Mouse (Mus musculus) neural tube, embryonic 11.5 days (tissue): ENCODE results near the gene Arih2. TPM values are rescaled to one million over a fixed set of nuclear protein-coding genes. Genes with fewer than 3 reads are reported as not detected.
A peak's percentile ranks its signal among the peaks of the same experiment; 100 is the strongest.

Experiments used
- ATAC-seq: fragments of 200-750 bp; cut with Nextera tagmentation; 2 replicates; pipeline ENCODE4 v1.8.0; 2017; ENCODE audit warnings: moderate number of reproducible peaks, mild to moderate bottlenecking, moderate TSS enrichment, moderate library complexity; ENCODE audit not compliant: insufficient read depth, low FRiP score, low TSS enrichment
- DNase-seq: peaks from one replicate; pipeline ENCODE4 v3.0.0-alpha.2; 2015; ENCODE audit warnings: low spot score
- H3K27ac ChIP-seq: fragments of 300-500 bp; sonication (generic); 2 replicates; pipeline ENCODE4 v1.5.1; 2014; ENCODE audit warnings: low read depth, mild to moderate bottlenecking, low read length
- H3K27me3 ChIP-seq: fragments of 300-500 bp; sonication (generic); 2 replicates; pipeline ENCODE4 v1.6.1; 2014; ENCODE audit warnings: mild to moderate bottlenecking, low read length, mixed read lengths; ENCODE audit not compliant: control insufficient read depth, insufficient read depth
- H3K36me3 ChIP-seq: fragments of 300-500 bp; sonication (generic); 2 replicates; pipeline ENCODE4 v1.6.1; 2014; ENCODE audit warnings: mild to moderate bottlenecking, low read length, moderate library complexity, mixed read lengths; ENCODE audit not compliant: control insufficient read depth, insufficient read depth
- H3K4me1 ChIP-seq: fragments of 300-500 bp; sonication (generic); 2 replicates; pipeline ENCODE4 v1.6.1; 2014; ENCODE audit warnings: low read length, mixed read lengths; ENCODE audit not compliant: control insufficient read depth, insufficient read depth
- H3K4me2 ChIP-seq: fragments of 300-500 bp; sonication (generic); 2 replicates; pipeline ENCODE4 v1.6.1; 2014; ENCODE audit warnings: low read depth, mild to moderate bottlenecking, moderate library complexity
- H3K4me3 ChIP-seq: fragments of 300-500 bp; sonication (generic); 2 replicates; pipeline ENCODE4 v1.5.1; 2014; ENCODE audit warnings: low read depth, low read length
- H3K9ac ChIP-seq: fragments of 300-500 bp; sonication (generic); 2 replicates; pipeline ENCODE4 v1.6.1; 2014; ENCODE audit warnings: mild to moderate bottlenecking, low read length
- H3K9me3 ChIP-seq: fragments of 300-500 bp; sonication (generic); 2 replicates; pipeline ENCODE4 v1.6.1; 2016; ENCODE audit warnings: low read length; ENCODE audit not compliant: control insufficient read depth
- WGBS: fragments of 180-500 bp; shearing (Covaris S2); extraction: QIAGEN DNeasy Blood & Tissue Kit; methylation state at CpG from one replicate; pipeline ENCODE4 v1.1.7; 2014; 5-methylcytosine and 5-hydroxymethylcytosine counted together
- polyA plus RNA-seq: library from polyadenylated mRNA; unstranded; fragments of >200 nt; fragmentation: Nextera tagmentation; extraction: Ambion mirVana; gene quantifications from 2 replicates; pipeline ENCODE4 v1.2.1, GENCODE M21; 2014

Arih2 gene
- 54.8 and 55.9 TPM in 2 replicates for polyA plus RNA-seq

DNA sequence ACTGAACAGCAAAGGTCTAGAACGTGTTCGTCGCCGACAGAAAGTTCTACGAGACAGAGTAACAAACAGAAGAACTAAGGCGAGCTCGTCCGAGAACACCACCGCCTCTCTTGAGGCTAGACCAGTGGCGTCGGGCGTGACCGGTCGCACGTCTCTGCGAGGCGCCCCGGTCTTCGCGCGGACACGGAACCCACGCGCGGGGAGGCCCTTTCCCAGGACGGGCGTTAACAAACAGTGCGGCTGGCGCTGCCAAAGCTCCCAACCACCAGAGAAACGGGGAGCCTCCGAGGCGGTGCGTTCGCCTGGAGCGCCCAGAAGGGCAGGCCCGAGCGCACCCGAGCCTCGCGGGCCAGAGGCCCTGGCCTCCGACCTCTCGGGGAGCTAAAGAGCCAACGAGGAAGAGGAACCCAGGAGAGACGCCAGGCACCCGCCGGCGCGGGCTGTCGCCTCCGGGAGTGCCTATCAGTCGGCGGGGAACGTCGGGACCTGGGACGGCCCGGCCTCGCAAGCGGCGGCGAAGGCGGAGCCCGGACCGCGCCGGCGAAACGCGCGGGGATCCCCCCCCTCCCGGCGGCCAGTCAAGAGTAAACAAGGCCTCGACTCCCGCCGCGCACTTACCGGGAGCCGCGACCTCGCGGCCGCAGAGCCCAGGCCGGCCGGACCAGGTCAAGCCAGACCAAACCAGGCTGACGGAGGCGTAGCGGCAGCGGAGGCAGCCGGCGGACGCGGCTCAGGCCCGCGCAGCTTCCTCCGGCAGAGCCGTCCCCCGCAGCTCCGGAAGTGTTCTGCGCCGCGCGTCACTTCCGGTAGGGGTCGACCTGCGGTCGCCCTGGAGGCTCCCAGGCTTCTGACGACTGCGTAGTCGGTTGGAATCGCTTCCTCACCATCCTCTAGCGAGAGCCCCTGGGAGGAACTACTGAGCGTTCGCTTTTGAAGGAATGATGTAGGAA lies at the start of gene Arih2:
Arih2 (minus strand) TSS at position 776 of the 950 bp plus-strand sequence.
- Histone ChIP-seq H3K9ac (peak within 1 kb of the TSS; percentile 86), H3K4me1 (peaks cover 5% of the 10 kb centered on the region), H3K27me3 (no peaks in the 10 kb centered on the region), H3K27ac (peak within 1 kb of the TSS; percentile 78), H3K4me2 (peak within 1 kb of the TSS; percentile 87), H3K36me3 (no peaks in the 10 kb centered on the region), H3K9me3 (no peaks in the 10 kb centered on the region), H3K4me3 (peak within 1 kb of the TSS; percentile 95)
- ATAC-seq (peak; percentile 97), DNase-seq (peak; percentile 96)
- WGBS = under 1% methylated on average over 101 of the region's 112 CpGs

- Histone ChIP-seq H3K4me3 (no peak overlapping the region), H3K4me1 (peaks cover 8% of the 10 kb centered on the region), H3K27ac (no peak overlapping the region), H3K27me3 (no peaks in the 10 kb centered on the region), H3K4me2 (no peak overlapping the region), H3K9ac (no peak overlapping the region), H3K9me3 (no peaks in the 10 kb centered on the region), H3K36me3 (no peaks in the 10 kb centered on the region)
- no peak for ATAC-seq
- DNase-seq = no peak
- WGBS = 83% methylated on average over 1 of the region's 1 CpGs
These were observed 45.3 kb upstream of the Arih2 start for GRCm38 (mm10) chr9:108694533-108694932.

- no peak for ATAC-seq
These were observed 44.8 kb upstream of the Arih2 start for GRCm38 (mm10) chr9:108693946-108694345.

GRCm38 (mm10) chr9:108692226-108693041 lies 43.2 kb upstream of the Arih2 start:
- peak; percentile 69 for ATAC-seq

More at GRCm38 (mm10) chr9:108693946-108694345, 44.8 kb upstream of the Arih2 start:
- WGBS = 71% methylated on average over 4 of the region's 4 CpGs
- Histone ChIP-seq H3K27ac (no peak overlapping the region), H3K4me3 (peak overlapping the region; percentile 10; the same call in 1 of the 2 replicates), H3K36me3 (no peaks in the 10 kb centered on the region), H3K27me3 (no peaks in the 10 kb centered on the region), H3K4me1 (peaks cover 13% of the 10 kb centered on the region), H3K4me2 (peak overlapping the region; percentile 19), H3K9ac (no peak overlapping the region), H3K9me3 (no peaks in the 10 kb centered on the region)
- no peak for DNase-seq

GRCm38 (mm10) chr9:108691846-108692225 lies 42.6 kb upstream of the Arih2 start:
- Histone ChIP-seq H3K4me3 (peak overlapping the region; percentile 75), H3K4me1 (peaks cover 15% of the 10 kb centered on the region), H3K27me3 (no peaks in the 10 kb centered on the region), H3K36me3 (no peaks in the 10 kb centered on the region), H3K4me2 (peak overlapping the region; percentile 92), H3K27ac (peak overlapping the region; percentile 51), H3K9ac (peak overlapping the region; percentile 78), H3K9me3 (no peaks in the 10 kb centered on the region)
- peak; percentile 73 for ATAC-seq
- DNase-seq = peak; percentile 93
- under 1% methylated on average over 38 of the region's 42 CpGs for WGBS

More at GRCm38 (mm10) chr9:108692226-108693041, 43.2 kb upstream of the Arih2 start:
- H3K4me2 ChIP-seq = peak overlapping the region; percentile 92
- no peaks in the 10 kb centered on the region for H3K27me3 ChIP-seq
- H3K27ac ChIP-seq = peak overlapping the region; percentile 51
- peak overlapping the region; percentile 75 for H3K4me3 ChIP-seq
- WGBS = under 1% methylated on average over 86 of the region's 92 CpGs
- peaks cover 14% of the 10 kb centered on the region for H3K4me1 ChIP-seq
- H3K9ac ChIP-seq = peak overlapping the region; percentile 78
- H3K36me3 ChIP-seq = no peaks in the 10 kb centered on the region
- peak; percentile 73 for DNase-seq
- H3K9me3 ChIP-seq = no peaks in the 10 kb centered on the region

- no peak for DNase-seq
- no peak for ATAC-seq
- Histone ChIP-seq H3K36me3 (no peaks in the 10 kb centered on the region), H3K4me1 (peaks cover 18% of the 10 kb centered on the region), H3K9me3 (no peaks in the 10 kb centered on the region), H3K4me3 (peak overlapping the region; percentile 75; the same call in 1 of the 2 replicates), H3K4me2 (peak overlapping the region; percentile 92), H3K27ac (no peak overlapping the region), H3K9ac (peak overlapping the region; percentile 78; the same call in 1 of the 2 replicates), H3K27me3 (no peaks in the 10 kb centered on the region)
- 77% methylated on average over 8 of the region's 8 CpGs for WGBS
These were observed 42.2 kb upstream of the Arih2 start for GRCm38 (mm10) chr9:108691371-108691770.

DNA sequence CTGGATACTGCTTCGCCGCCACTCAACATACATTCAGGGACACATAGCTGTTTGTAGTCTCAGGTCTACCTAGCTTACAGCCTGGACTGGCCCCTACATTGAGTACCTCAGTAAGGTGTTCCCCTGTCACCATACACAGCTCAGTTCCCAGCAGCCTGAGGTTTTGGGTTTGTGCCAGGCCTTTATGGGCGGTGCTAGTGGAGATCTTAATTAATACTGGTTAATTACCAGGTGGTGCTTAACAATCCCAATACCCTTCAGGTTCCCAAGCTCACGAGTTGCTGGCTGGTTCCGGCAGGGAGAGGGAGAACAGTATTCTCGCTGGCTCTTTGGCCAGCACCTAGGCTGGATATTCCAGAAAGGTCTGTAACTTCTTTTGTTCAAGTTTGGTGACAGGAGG lies 41.7 kb upstream of the Arih2 start:
- H3K9ac ChIP-seq = no peak overlapping the region
- no peaks in the 10 kb centered on the region for H3K27me3 ChIP-seq
- no peak for ATAC-seq
- H3K4me2 ChIP-seq = no peak overlapping the region
- peaks cover 20% of the 10 kb centered on the region for H3K4me1 ChIP-seq
- 83% methylated on average over 6 of the region's 6 CpGs for whole genome bisulfite sequencing
- H3K4me3 ChIP-seq = no peak overlapping the region
- no peaks in the 10 kb centered on the region for H3K36me3 ChIP-seq
- DNase-seq = no peak
- no peaks in the 10 kb centered on the region for H3K9me3 ChIP-seq
- no peak overlapping the region for H3K27ac ChIP-seq

GRCm38 (mm10) chr9:108689993-108690392 lies 40.8 kb upstream of the Arih2 start:
- peaks cover 20% of the 10 kb centered on the region for H3K4me1 ChIP-seq
- no peaks in the 10 kb centered on the region for H3K27me3 ChIP-seq
- no peaks in the 10 kb centered on the region for H3K36me3 ChIP-seq
- WGBS = 82% methylated on average over 1 of the region's 1 CpGs
- H3K27ac ChIP-seq = no peak overlapping the region
- H3K9ac ChIP-seq = no peak overlapping the region
- no peaks in the 10 kb centered on the region for H3K9me3 ChIP-seq
- no peak overlapping the region for H3K4me3 ChIP-seq
- peak overlapping the region; percentile 7; the same call in 1 of the 2 replicates for H3K4me2 ChIP-seq
- ATAC-seq (no peak), DNase-seq (no peak)
